Mouse (Mus musculus): ENCODE measurements around the gene Cryba4. TPM values are rescaled to one million over a fixed set of nuclear protein-coding genes. Genes with fewer than 3 reads are reported as not detected.

The Cryba4 gene
- 10 to 100 TPM; 55.5 to 60.8 TPM for total RNA-seq (2021)
- long read RNA-seq, experiment 1, partial matches to known transcripts = 40 of 122 reads
- long read RNA-seq, experiment 1, other reads (novel, unspliced or antisense) = 79 of 122 reads
- long read RNA-seq, experiment 2, partial matches to known transcripts = 37 of 70 reads
- long read RNA-seq, experiment 2, other reads (novel, unspliced or antisense) = 33 of 70 reads

DNA sequence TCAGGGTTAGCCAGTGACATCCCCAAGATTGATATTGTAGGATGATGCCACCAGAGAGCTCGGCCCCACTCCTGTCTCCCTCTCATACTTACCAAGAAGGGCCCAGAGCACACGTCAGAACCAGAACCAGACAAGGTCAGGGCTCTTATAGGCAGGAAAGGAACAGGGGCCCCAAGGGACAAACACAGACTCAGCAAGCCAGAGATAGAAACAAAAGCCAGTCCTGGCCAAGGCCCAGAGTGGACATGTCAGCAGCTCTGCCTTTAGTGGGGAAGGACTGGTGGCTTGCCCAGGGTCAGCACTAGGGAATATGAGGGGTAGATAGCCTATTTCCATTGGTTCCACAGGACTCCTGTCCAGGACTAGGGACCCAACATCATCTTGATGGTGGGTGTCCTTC is at the start of gene Cryba4:
Gene Cryba4 (minus strand): TSS at position 119 of the 400 bp plus-strand sequence.
- peak; percentile 58 to 66 for DNase-seq

DNA sequence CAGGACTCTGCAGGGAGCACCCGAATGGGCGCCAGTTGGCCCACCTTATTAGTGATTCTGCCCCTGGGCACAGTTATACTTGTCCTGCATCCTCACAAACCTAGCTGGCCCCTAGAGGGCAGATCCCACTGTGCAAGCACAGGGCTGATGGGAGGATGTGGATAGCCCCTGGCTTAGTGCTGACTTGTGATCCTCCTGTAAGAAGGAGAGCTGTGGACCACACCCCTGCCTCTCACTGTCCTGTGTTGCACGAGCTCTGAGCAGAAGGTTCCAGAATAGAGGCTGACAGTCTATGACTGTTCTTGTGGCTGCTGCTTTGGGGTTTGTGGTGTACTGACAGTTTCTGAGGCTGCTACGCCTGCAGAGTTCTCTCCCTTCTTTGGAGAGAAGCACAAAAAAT is 49.4 kb upstream of the Cryba4 start:
- DNase-seq = no peak

DNA sequence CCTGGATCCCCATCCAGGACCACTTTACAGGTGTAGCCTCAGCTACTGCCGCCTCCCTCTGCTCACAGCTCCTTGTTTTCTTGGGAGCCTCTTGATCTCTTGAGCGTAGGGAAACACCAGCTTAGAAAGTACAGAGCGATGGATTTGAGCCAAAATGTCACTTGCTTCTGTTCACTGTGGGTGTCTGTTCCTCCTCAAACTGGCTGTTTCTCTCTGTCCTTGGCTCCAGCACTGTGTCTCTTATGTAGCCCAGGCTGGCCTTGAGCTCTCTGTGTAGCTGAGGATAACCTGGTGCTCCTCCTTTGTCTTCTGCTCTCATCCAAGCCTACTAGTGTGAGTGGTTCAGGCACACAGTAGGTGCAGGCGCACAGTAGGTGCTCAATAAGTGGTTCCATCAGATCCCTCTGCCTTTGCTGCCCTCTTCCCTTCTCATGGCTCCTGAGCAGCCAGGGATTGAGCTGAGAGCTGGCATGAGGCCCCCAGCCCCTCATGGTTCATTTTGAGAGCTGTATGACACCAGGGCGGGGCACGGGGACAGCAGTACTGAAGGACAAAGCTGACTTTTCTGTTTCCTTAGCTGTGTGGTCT is 48.5 kb upstream of the Cryba4 start:
- DNase-seq = no peak

DNA sequence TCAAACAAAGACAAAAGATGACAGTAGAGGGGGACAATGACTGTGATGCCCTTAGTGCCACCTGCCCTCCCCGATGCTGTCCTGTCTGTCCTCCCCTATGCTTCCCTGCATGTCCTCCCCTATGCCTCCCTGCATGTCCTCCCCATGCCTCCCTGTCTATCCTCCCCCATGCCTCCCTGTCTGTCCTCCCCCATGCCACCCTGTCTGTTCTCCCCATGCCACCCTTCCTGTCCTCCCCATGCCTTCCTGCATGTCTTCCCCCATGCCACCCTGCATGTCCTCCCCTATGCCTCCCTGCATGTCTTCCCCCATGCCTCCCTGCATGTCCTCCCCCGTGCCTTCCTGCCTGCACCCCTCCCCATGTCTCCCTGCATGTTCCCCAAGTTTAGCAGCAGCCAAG is 47.8 kb upstream of the Cryba4 start:
- DNase-seq = no peak

DNA sequence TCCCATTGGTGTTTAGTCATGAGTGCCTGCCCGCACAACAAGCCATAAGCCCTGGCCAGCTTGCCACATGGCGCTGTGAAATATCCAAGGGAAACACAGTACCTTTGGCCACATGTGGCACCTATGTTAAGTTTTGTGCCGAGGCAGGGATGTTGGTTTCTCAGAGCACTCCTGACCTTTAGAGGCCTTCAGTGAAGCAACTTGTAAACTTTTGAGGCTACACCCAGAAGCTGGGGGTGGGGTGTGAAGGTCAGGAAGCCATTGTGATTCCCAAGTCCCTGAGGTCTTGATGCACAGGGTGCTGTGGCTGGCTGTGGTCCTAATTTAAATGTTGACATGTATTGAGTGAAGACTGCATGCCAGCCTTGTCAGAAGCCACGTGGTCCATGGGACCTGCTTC is 47.1 kb upstream of the Cryba4 start:
- no peak for DNase-seq

DNA sequence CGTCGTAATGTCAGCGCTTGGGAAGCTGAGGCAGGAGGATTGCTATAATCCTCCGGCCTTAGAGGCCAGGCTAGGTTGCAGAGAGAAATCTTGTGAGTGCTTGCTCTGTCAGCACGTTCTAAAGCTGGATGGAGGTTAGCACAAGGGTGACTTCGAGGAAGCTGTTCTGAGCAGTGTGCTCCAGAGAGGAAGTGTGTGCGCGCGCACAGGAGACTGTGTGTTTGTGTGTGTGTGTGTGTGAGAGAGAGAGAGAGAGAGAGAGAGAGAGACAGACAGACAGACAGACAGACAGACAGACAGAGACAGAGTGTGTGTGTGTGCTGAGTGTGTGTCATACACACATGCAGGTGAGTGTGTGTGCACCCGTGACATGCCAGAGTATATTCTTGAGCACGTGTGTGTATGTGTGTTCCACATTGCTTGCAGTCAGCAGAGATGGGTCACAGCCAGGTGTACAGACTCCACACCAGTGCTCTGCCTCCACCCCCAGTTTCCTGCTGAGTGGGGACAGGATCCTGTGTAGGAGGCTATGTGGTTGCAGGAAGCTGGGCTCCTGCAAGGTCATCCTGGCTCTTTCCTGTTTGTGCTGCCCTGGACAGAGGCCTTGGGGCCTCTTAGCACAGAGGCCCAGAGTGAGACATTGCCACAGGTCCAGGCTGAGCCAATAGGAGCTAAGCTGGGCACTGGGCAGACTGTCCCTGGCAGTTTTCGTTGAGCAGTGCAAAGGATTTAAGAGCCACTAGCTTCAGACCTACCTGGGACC is 46.1 kb upstream of the Cryba4 start:
- peak; percentile 83 to 86 for DNase-seq

DNA sequence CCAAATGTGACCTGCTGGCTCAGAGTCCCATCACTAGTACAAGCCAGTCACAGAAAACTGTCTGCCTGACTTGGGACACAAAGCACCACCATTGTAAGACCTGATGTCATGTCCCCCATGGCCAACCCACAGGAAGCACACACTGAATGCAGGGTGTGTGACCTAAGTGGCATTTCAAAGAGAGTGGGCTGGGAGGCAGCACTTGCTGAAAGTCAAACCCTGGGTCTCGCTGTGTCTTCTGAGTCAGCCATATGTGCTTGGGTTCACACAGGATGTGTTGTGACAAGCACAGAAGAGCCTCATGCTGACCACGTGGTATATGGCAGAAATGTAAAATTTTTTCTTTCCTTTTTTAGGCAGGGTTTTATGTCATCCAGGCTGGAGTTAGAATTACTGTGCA is 44.9 kb upstream of the Cryba4 start:
- DNase-seq = no peak

DNA sequence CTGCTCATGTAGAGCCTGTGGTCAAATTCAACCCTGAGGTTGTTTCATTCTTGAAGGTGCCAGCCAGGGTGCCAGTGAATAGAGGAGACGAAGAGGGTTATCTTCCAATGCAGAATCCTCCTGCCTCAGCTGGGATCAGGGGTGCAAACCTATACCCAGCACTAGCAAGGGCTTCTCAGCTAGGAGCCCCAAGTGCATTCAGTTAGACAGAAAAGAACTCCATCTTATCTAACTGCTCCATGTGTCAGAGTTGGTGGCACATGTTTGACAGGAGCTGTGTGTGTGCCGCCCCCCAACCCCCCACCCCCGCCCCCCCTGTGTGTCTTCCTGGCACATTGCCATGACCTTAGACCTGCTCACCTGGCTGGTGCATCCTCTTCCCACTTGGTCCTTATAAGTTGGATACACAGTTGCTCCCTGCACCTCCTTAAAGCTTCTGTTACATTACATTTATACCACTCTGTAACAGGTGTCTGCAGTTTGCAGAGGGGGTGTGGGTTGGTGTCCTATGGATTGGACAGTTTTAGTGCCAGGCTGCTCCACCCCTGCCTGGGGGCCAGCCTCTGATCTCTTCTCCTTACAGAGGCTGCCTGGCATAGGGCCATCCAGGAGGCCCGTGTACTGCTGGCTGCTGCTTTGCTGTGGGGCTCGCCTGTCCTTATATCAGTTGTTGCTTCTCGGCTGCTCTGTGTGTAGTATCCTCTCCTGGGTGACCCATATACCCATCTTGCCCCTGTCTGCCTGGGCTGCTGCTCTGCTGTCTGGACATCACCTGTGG is 44.3 kb upstream of the Cryba4 start:
- peak; percentile 57 to 73 for DNase-seq

DNA sequence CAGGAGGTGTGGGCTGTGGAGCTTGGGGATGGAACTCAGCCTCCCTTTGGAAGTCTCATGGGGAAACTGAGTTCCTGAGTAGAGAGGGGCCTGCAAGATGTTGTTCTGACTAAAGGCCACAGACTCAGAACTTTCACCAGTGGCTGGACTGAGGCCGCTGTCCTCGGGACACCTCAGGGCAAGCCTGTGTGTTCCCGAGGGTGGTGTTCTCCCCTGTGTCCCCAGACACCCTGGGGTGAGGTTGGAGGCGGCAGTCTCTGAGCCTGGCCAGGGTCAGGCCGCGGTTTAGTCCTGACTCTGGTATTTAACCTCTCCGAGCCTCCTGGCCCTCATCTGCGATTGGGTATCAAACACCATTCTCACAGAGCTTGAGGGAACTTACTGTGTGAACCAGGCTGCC is 43.2 kb upstream of the Cryba4 start:
- DNase-seq = peak in 1 of 2 experiments; percentile 47

DNA sequence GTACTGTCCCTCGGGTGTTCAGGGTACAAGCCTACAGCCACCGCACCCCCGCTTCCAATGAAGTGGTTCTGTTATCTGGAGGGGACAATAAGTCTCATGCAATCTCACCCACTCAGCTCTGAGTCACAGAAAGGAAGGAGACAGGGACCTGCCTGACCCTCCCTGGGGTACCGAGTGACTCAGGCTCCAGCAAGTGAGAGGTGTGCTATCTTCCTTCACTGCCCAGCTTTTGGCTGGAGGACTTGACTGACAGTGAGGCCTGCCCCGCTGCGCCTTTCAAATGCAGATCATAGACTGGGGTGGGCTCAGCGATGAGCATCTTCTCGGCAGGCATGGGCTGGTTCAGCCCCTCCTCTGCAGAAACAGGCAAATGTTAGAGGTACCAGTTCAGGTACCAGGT is 42.8 kb upstream of the Cryba4 start:
- DNase-seq = peak; percentile 69 to 78

DNA sequence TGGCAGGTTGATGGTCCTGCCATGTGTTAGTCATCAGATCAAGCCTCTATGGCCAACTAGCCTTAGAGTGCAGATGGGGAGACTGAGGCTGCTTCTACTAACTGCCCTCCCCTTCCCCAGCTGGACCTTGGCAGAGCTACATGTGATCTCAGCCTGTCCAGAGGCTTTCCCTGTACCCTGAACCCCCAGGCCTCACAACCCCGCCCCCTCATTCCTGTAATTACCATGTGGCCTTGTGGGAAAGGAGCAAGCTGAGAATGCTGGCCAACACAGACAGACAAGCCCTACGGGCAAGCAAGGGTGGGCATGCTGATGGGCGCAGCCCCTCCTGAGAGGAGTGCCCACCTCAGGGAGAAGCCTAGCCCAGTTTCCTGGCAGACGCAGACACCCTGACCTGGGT is 42.4 kb upstream of the Cryba4 start:
- DNase-seq = peak in 1 of 2 experiments; percentile 47

DNA sequence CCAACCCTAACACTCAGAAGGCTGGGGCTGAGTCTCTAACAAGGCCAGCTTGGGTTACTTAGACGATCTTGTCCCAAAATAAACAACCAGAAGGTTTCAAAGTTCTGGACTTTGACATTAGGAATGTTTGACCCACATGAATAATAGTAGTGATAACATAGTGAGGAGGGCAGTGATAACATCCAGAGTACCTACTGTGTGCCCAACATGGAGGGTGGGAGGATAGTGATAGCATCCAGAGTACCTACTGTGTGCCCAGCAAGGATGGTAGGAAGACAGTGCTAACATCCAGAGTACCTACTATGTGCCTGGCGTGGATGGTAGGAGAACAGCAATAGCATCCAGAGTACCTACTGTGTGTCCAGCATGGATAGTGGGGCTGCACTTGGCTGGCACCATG is 41.5 kb upstream of the Cryba4 start:
- DNase-seq = no peak

DNA sequence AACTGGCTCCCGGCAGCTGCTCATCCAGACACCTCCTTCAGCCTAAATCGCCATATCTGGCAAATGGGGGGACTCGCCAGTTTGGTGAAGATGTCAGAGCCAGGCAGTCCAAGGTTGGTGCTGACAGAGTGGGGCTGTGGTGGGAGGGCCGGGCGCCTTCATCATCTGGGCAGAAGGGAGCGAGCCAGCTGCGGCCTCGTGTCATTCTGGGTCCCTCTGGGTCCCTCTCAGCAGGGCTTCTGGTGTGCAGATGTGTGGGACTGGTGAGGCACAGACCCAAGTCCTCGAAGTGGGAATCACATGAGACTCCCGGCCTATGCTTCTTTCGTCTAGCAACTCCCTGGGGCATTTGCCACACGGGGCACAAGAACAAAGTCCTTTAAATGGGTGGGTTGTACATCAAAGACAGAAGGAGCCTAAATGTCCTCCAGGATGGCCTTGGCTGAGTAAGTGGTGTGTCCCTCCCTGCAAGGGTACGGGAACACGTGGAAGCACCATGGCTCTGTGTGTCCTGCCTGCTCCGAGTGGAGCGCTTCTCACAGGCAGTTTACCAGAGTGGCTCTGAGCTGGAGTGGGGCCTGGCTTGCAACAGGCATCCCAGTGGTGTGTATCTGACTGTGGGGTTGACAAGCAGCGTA is 40.1 kb upstream of the Cryba4 start:
- DNase-seq = peak; percentile 69 to 74

DNA sequence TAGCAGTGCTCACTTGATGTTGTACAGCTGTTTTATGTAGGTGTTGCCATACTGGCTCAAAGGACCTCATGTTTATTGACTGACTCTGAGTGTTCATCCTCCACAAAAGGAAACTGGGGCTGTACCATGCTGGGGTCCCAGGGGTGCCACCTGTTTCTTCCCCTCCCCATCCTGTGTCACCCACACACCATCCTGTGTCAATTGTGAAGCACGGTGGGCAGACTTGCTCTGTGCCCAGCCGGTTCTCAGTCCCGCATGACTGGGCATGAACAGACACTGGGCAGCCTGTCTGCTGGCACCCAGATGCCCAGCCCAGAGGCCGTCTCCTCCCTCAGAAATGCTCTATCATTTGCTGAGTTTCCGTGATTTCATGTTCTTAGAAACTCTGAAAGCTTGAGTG is 39.5 kb upstream of the Cryba4 start:
- peak in 1 of 2 experiments; percentile 49 for DNase-seq

DNA sequence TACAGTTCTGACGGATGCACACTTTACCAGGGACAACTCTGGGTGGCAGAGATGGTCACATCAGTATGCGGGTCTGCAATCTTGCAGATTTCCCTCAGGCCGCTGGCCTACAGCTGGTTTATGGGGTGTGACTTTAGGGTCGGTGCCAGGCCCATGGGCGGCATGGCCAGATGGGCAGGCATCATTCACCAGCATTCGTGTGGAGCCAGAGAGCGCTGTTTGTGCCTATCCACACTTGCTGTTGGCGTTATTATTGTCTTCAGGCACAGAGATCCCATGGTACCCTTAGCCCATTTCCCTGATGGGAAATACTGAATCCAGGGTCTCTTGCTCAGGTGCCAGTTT is 38.2 kb upstream of the Cryba4 start:
- DNase-seq = no peak

DNA sequence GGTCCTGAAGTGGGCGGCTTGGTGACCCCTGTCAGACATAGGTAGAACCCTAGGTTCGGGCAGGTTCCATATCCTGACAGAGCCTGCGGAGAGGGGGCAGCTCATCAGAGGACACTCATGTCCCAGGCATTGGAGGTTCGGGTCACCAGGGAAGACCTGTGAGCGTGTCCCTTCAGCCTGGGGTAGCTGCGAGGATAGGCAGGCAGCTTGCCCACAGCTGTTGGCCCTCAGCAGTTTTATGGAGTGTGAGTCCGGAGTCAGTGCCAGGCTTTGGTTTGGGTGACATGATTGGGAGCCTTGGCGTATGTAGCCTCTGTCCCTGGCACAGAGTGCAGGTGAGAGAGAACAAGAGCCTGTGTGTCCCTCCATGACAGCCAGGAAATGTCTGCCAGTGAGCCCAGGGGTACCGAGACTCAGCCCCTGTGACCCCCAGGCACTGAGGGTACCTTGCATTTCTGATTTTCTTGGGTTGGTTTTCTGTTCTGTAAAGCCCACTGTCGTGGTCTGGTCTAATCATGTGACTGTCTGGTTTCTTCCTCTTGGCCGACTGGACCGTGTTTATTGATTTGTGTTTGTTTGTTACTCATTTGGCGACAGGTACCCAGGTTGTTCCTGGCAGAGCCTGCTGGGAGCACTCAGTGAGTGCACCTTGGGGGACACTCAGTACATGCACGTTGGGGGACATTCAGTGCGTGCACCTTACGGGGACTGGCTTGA is 37.7 kb upstream of the Cryba4 start:
- peak; percentile 74 to 75 for DNase-seq

DNA sequence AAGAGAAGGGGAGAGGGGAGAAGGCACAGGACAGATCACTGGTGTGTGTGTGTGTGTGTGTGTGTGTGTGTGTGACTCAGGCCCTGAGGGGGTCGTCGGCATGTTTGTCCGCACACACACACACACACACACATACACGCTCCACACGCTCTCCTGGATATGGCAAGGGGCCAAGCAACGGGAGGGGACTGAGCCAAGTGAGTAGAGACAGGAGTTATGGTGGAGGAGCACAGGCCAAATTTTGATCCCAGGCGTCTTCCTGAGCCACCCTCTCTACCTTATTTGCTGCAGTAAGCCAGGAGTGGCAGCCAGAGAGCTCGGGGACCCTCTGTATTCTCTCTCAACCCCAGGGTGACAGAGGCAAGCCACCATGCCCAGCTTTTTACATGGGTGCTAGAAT is 36.9 kb upstream of the Cryba4 start:
- peak; percentile 72 to 77 for DNase-seq

DNA sequence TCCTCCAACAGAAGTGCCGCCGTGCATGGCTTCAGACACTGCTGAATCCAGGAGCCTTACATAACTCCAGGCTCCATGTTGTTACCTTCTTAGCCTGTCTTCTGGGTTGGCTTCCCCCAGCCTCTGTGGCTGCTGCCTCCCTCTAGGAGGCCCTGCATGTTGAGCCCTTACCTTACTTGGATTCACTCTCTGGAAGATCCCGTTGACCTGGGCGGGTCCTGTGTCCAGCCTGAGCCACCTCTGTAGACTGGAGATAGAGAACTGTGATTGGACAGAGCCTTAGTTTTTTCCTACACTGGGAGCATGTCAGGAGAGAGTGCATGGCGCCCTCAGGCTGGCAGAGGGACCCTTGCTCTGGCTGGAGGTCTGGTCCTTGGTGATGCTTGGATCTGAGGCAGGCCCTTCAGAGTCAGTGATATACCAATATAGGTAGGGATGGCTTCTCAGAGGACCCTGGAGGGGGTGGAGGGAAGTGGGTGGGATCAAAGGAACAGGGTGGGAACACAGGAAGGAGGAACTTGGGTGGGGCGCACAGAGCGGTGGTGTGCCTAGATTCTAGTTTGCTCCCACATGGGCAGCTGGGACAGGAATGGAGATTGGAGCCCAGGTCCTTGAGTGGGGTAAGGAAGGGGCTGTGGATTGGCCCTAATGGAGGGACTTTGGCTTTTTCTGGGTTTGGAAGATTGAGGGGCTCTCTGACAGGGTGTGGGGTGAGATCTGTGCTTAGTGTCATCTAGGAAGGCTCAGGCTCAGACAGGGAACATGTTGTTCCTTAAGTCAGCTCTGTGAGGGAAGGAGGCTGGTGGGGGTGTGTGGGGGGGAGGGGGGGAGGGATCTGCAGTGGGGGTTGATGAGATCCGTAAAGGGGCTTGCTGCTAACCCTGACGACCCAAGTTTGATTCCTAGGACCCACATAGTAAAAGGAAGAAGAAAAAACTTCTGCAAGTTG is 36.1 kb upstream of the Cryba4 start:
- DNase-seq = peak in 1 of 2 experiments; percentile 41

DNA sequence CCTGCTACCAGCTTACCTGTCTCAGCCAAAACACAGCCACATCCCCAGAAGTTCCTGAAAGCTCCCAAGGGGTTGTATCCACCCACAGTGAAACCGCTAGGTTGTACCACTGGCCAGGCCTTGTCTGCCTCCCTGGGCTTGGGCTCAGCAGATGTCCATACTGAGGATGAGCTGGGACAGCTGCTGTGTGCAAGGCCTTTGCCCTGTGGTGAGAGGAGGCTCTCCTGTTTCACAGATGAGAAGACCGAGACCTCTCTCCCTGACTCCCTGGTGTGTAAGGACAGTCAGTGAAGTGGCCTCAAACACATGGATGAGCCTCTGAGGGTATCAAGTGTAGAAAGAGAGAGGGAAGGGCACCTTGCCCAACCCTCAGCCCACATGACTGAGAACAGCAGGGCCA is 35.3 kb upstream of the Cryba4 start:
- no peak for DNase-seq

DNA sequence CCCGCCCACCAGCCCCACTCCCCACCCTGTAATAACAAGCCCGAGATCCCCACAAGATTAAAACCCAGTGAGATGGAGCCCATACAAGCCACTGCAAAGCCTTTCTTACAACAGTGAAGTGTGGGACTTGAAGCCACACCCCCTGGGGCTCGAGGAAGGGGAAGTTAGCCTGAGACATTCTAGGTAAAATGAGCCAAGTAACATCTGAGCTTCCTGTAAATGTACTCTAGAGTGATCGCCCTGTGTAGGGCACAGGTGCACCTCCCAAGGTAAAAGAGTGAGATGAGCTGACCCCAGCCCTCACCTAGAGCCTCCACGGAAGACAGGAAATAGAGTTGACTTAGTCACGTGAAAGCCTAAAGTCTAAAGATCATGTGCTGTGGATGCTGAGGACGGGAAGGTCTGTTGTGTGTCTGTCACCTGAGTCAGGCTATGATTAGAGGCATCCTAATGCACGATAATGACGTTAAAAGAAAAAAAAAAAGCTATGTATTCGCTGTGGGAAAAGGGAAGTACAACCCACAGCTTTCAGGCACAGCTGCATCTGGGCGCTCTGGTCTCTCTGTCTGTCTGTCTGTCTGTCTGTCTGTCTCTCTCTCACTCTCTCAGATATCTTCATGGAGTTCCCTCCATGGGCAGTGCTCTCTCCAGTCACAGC is 34.8 kb upstream of the Cryba4 start:
- DNase-seq = no peak

All from adrenal gland, postnatal 36 days (tissue).